Mouse (Mus musculus) forebrain, embryonic 11.5 days (tissue): ENCODE data around the gene Brsk1. TPM values are rescaled to one million over a fixed set of nuclear protein-coding genes. Genes with fewer than 3 reads are reported as not detected.

Experiments used
- ATAC-seq: fragments of 200-750 bp; cut with Nextera tagmentation; replicated peaks from 2 replicates; pipeline ENCODE4 v1.8.0; 2017; ENCODE audit warnings: moderate TSS enrichment; ENCODE audit not compliant: low FRiP score
- DNase-seq: peaks from one replicate; pipeline ENCODE4 v3.0.0-alpha.2; 2017; ENCODE audit warnings: low spot score
- H3K27ac ChIP-seq: fragments of 300-500 bp; sonication (generic); 2 replicates; pipeline ENCODE4 v1.5.1; 2014; ENCODE audit warnings: low read depth, low read length
- H3K27me3 ChIP-seq: fragments of 300-500 bp; sonication (generic); 2 replicates; pipeline ENCODE4 v1.6.1; 2014; ENCODE audit warnings: mild to moderate bottlenecking, low read length, mixed read lengths; ENCODE audit not compliant: control insufficient read depth, insufficient read depth
- H3K36me3 ChIP-seq: fragments of 300-500 bp; sonication (generic); 2 replicates; pipeline ENCODE4 v1.6.1; 2014; ENCODE audit warnings: mild to moderate bottlenecking, low read length, moderate library complexity, mixed read lengths; ENCODE audit not compliant: control insufficient read depth, insufficient read depth
- H3K4me1 ChIP-seq: fragments of 300-500 bp; sonication (generic); replicated peaks from 2 replicates; pipeline ENCODE4 v1.6.1; 2014; ENCODE audit warnings: low read length, mixed read lengths; ENCODE audit not compliant: control insufficient read depth, insufficient read depth
- H3K4me2 ChIP-seq: fragments of 300-500 bp; sonication (generic); 2 replicates; pipeline ENCODE4 v1.6.1; 2014; ENCODE audit warnings: low read depth, mild to moderate bottlenecking, low read length, moderate library complexity, mixed read lengths; ENCODE audit not compliant: severe bottlenecking
- H3K4me3 ChIP-seq: fragments of 300-500 bp; sonication (generic); 2 replicates; pipeline ENCODE4 v1.5.1; 2014; ENCODE audit warnings: low read depth, low read length
- H3K9ac ChIP-seq: fragments of 300-500 bp; sonication (generic); 2 replicates; pipeline ENCODE4 v1.6.1; 2014; ENCODE audit warnings: low read length
- H3K9me3 ChIP-seq: fragments of 300-500 bp; sonication (generic); 2 replicates; pipeline ENCODE4 v1.6.1; 2016; ENCODE audit warnings: low read length, mixed read lengths; ENCODE audit not compliant: control insufficient read depth
- WGBS: fragments of 180-500 bp; shearing (Covaris S2); extraction: QIAGEN DNeasy Blood & Tissue Kit; methylation state at CpG from one replicate; pipeline ENCODE4 v1.1.7; 2014; 5-methylcytosine and 5-hydroxymethylcytosine counted together
- polyA plus RNA-seq: library from polyadenylated mRNA; unstranded; fragments of >200 nt; fragmentation: Nextera tagmentation; extraction: Ambion mirVana; gene quantifications from 2 replicates; pipeline ENCODE4 v1.2.1, GENCODE M21; 2014

Gene Brsk1
- polyA plus RNA-seq, 1 experiment from 2014 or later = 3.1 TPM

GRCm38 (mm10) chr7:4743354-4743753 lies 53.0 kb downstream of the Brsk1 start:
- Histone ChIP-seq H3K36me3 (no peaks in the 10 kb centered on the region), H3K27me3 (no peaks in the 10 kb centered on the region), H3K27ac (no peak overlapping the region), H3K9me3 (no peaks in the 10 kb centered on the region), H3K4me1 (peaks cover 11% of the 10 kb centered on the region), H3K4me2 (no peak overlapping the region), H3K9ac (no peak overlapping the region), H3K4me3 (no peak overlapping the region)
- no peak for ATAC-seq
- no peak for DNase-seq
- WGBS = 80% methylated on average over 2 of the region's 2 CpGs

GRCm38 (mm10) chr7:4744886-4745285 lies 54.5 kb downstream of the Brsk1 start:
- no peak for DNase-seq
- no peaks in the 10 kb centered on the region for H3K36me3 ChIP-seq
- WGBS = 95% methylated on average over 6 of the region's 6 CpGs

GRCm38 (mm10) chr7:4746326-4746980 lies 56.0 kb downstream of the Brsk1 start:
- no peak overlapping the region for H3K27ac ChIP-seq
- no peaks in the 10 kb centered on the region for H3K36me3 ChIP-seq
- H3K4me1 ChIP-seq = peaks cover 3% of the 10 kb centered on the region
- ATAC-seq = no peak
- WGBS = 82% methylated on average over 22 of the region's 22 CpGs
- H3K9me3 ChIP-seq = no peaks in the 10 kb centered on the region
- no peak overlapping the region for H3K4me2 ChIP-seq
- no peaks in the 10 kb centered on the region for H3K27me3 ChIP-seq
- H3K9ac ChIP-seq = no peak overlapping the region
- DNase-seq = no peak
- no peak overlapping the region for H3K4me3 ChIP-seq

More at GRCm38 (mm10) chr7:4744886-4745285, 54.5 kb downstream of the Brsk1 start:
- no peak overlapping the region for H3K4me2 ChIP-seq
- no peak overlapping the region for H3K9ac ChIP-seq
- peaks cover 7% of the 10 kb centered on the region for H3K4me1 ChIP-seq
- no peak for ATAC-seq
- H3K27me3 ChIP-seq = no peaks in the 10 kb centered on the region
- no peak overlapping the region for H3K27ac ChIP-seq
- no peaks in the 10 kb centered on the region for H3K9me3 ChIP-seq
- no peak overlapping the region for H3K4me3 ChIP-seq

GRCm38 (mm10) chr7:4747156-4747899 lies 56.9 kb downstream of the Brsk1 start:
- WGBS = 76% methylated on average over 9 of the region's 9 CpGs
- no peak for ATAC-seq
- H3K27me3 ChIP-seq = no peaks in the 10 kb centered on the region
- no peaks in the 10 kb centered on the region for H3K9me3 ChIP-seq
- no peak overlapping the region for H3K9ac ChIP-seq
- 0 out of 2 replicates have a peak overlapping the region, but pooled peaks have one; percentile 6 for H3K27ac ChIP-seq
- H3K4me2 ChIP-seq = no peak overlapping the region
- no peak overlapping the region for H3K4me3 ChIP-seq
- H3K36me3 ChIP-seq = no peaks in the 10 kb centered on the region
- no peak for DNase-seq
- peaks cover 7% of the 10 kb centered on the region for H3K4me1 ChIP-seq

GRCm38 (mm10) chr7:4748321-4748720 lies 57.9 kb downstream of the Brsk1 start:
- 90% methylated on average over 4 of the region's 4 CpGs for WGBS
- Histone ChIP-seq H3K4me1 (peaks cover 10% of the 10 kb centered on the region), H3K27ac (no peak overlapping the region), H3K9me3 (no peaks in the 10 kb centered on the region), H3K9ac (no peak overlapping the region), H3K27me3 (no peaks in the 10 kb centered on the region), H3K4me3 (no peak overlapping the region), H3K4me2 (no peak overlapping the region), H3K36me3 (no peaks in the 10 kb centered on the region)
- DNase-seq (no peak), ATAC-seq (no peak)

- Histone ChIP-seq H3K36me3 (no peaks in the 10 kb centered on the region), H3K9ac (no peak overlapping the region), H3K9me3 (no peaks in the 10 kb centered on the region), H3K27me3 (no peaks in the 10 kb centered on the region), H3K4me3 (no peak overlapping the region), H3K4me1 (peaks cover 10% of the 10 kb centered on the region), H3K4me2 (no peak overlapping the region), H3K27ac (no peak overlapping the region)
- ATAC-seq (no peak), DNase-seq (no peak)
- 93% methylated on average over 2 of the region's 2 CpGs for WGBS
Observed at GRCm38 (mm10) chr7:4749169-4749568, 58.8 kb downstream of the Brsk1 start.

- ATAC-seq (peak; percentile 78), DNase-seq (peak; percentile 85)
- 0 out of 2 replicates have a peak overlapping the region, but pooled peaks have one; percentile 7 for H3K27ac ChIP-seq
- H3K9ac ChIP-seq = peak overlapping the region; percentile 27; the same call in 1 of the 2 replicates
- no peaks in the 10 kb centered on the region for H3K9me3 ChIP-seq
- no peaks in the 10 kb centered on the region for H3K27me3 ChIP-seq
- peaks cover 10% of the 10 kb centered on the region for H3K4me1 ChIP-seq
- H3K4me3 ChIP-seq = peak overlapping the region; percentile 32
- 1% methylated on average over 30 of the region's 30 CpGs for WGBS
- H3K4me2 ChIP-seq = peak overlapping the region; percentile 41
- H3K36me3 ChIP-seq = no peaks in the 10 kb centered on the region
Observed at GRCm38 (mm10) chr7:4751971-4752820, 61.8 kb downstream of the Brsk1 start.

- Histone ChIP-seq H3K9me3 (no peaks in the 10 kb centered on the region), H3K4me1 (peaks cover 10% of the 10 kb centered on the region), H3K4me3 (peak within 1 kb of the TSS; percentile 32), H3K4me2 (peak within 1 kb of the TSS; percentile 41), H3K27me3 (no peaks in the 10 kb centered on the region), H3K27ac (0 out of 2 replicates have a peak within 1 kb of the TSS, but pooled peaks have one; percentile 7), H3K9ac (peak within 1 kb of the TSS; percentile 27), H3K36me3 (no peaks in the 10 kb centered on the region)
- ATAC-seq (peak; percentile 94), DNase-seq (peak; percentile 94)
- 5% methylated on average over 24 of the region's 24 CpGs for WGBS
Observed at GRCm38 (mm10) chr7:4752821-4753570, 62.6 kb downstream of the Brsk1 start, which contains the start of gene Cox6b2. Gene Cox6b2 (minus strand): TSS chr7:4753094.
